In the genomic region with DNA sequence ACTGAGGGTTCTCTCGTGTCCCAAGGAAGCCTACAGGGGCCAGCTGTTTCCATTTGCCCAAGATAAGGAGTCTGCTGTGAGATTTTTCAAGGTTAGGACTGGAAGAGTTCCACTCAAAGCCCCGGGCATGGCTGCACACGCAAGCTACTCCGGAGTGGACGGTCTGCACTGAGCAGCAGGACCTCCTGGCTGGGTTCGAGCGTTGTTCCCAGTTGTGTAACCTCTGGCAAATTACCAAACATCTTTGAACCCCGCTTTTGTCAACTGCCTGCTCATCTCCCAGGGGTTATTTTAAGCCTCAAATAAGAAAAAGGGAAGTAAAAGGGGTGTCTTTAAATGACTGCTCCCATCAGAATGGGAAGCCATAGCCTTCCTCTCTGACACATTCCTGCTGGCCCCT, we compare ENCODE assay signal across 11 mouse cellular contexts. TPM values are rescaled to one million over a fixed set of nuclear protein-coding genes. Genes with fewer than 3 reads are reported as not detected.
DNase-seq lines count a peak whose midpoint lies in the region; ATAC-seq lines count a peak whose summit lies in the region.
"Had no signal": no experiment of that assay in that cellular context is flagged by ENCODE, and none has a peak within 500 bp of the region (broad histone marks: within the 10 kb centered on the region; RNA-seq: fewer than 3 reads in every experiment).

No protein-coding gene starts in this region.

- peaks cover under 1% of the 10 kb centered on the region; the same call in 1 of the 2 replicates for H3K36me3 ChIP-seq in heart, embryonic 15.5 days
- no peaks in the 10 kb centered on the region for H3K36me3 ChIP-seq in liver, embryonic 16.5 days (ENCODE audit: control insufficient read depth, insufficient read depth)
- H3K36me3 ChIP-seq in hindbrain, embryonic 14.5 days (replicated peaks; ENCODE audit: control insufficient read depth, insufficient read depth), result peaks cover 83% of the 10 kb centered on the region

- no peak overlapping the region for H3K4me3 ChIP-seq in heart, embryonic 15.5 days
- H3K4me3 ChIP-seq in liver, embryonic 16.5 days (ENCODE audit: low read depth, low read length), result no peak overlapping the region
- H3K4me3 ChIP-seq in hindbrain, embryonic 14.5 days (replicated peaks; ENCODE audit: low read length), result no peak overlapping the region
- H3K4me3 ChIP-seq: hindbrain, embryonic 13.5 days; myocyte had no signal

- no peak for DNase-seq in heart, postnatal 14 days
- DNase-seq in ovary, adult 18-20 months (ENCODE audit: low spot score), result peak; percentile 60
- no peak for DNase-seq in ovary, postnatal 14 days (ENCODE audit: low spot score)
- no peak for DNase-seq in urinary bladder, postnatal 14 days (ENCODE audit: low spot score)
- DNase-seq in hindbrain, embryonic 14.5 days (ENCODE audit: low spot score), result no peak
- DNase-seq: retina, postnatal 1 day; thymus, adult 18-20 months had no signal

- no peak for ATAC-seq in heart, embryonic 15.5 days (replicated peaks; ENCODE audit: insufficient number of reproducible peaks, insufficient read depth, low FRiP score, low read depth)
- peak; percentile 33; the same call in 1 of the 2 replicates for ATAC-seq in liver, embryonic 16.5 days (ENCODE audit: low read depth)
- ATAC-seq in hindbrain, embryonic 14.5 days (ENCODE audit: low FRiP score), result no peak

- 56% methylated on average over 8 of the region's 8 CpGs for whole genome bisulfite sequencing in heart, embryonic 15.5 days
- WGBS in liver, embryonic 16.5 days (ENCODE audit: insufficient replicate concordance), result 15% methylated on average over 8 of the region's 8 CpGs
- 88% methylated on average over 8 of the region's 8 CpGs for WGBS in hindbrain, embryonic 14.5 days

- H3K27me3 ChIP-seq in heart, embryonic 15.5 days, result no peaks in the 10 kb centered on the region
- no peaks in the 10 kb centered on the region for H3K27me3 ChIP-seq in liver, embryonic 16.5 days (ENCODE audit: control insufficient read depth, insufficient read depth, low read depth, low read length)
- H3K27me3 ChIP-seq in hindbrain, embryonic 14.5 days (ENCODE audit: control insufficient read depth, insufficient read depth, low read length), result no peaks in the 10 kb centered on the region
- H3K27me3 ChIP-seq: hindbrain, embryonic 13.5 days had no signal

- H3K9me3 ChIP-seq in heart, embryonic 15.5 days (replicated peaks), result no peaks in the 10 kb centered on the region
- no peaks in the 10 kb centered on the region for H3K9me3 ChIP-seq in liver, embryonic 16.5 days (replicated peaks; ENCODE audit: control insufficient read depth, low read length)
- H3K9me3 ChIP-seq in hindbrain, embryonic 14.5 days (ENCODE audit: control insufficient read depth, low read length), result no peaks in the 10 kb centered on the region
- H3K9me3 ChIP-seq: hindbrain, embryonic 13.5 days had no signal

- H3K27ac ChIP-seq in heart, embryonic 15.5 days, result 0 out of 2 replicates have a peak overlapping the region, but pooled peaks have one; percentile 10
- peak overlapping the region; percentile 38; the same call in 1 of the 2 replicates for H3K27ac ChIP-seq in liver, embryonic 16.5 days (ENCODE audit: low read length)
- no peak overlapping the region for H3K27ac ChIP-seq in hindbrain, embryonic 14.5 days
- H3K27ac ChIP-seq: hindbrain, embryonic 13.5 days had no signal

- no peak overlapping the region for H3K9ac ChIP-seq in heart, embryonic 15.5 days
- no peak overlapping the region for H3K9ac ChIP-seq in liver, embryonic 16.5 days (ENCODE audit: low read depth, low read length)
- no peak overlapping the region for H3K9ac ChIP-seq in hindbrain, embryonic 14.5 days
- H3K9ac ChIP-seq: hindbrain, embryonic 13.5 days had no signal

- intact Hi-C loops in heart, postnatal 14 days (cut with DNase I), result no loop called here

- H3K4me1 ChIP-seq in heart, embryonic 15.5 days (replicated peaks), result peaks cover 66% of the 10 kb centered on the region
- H3K4me1 ChIP-seq in liver, embryonic 16.5 days (ENCODE audit: control insufficient read depth, low read depth, low read length), result peaks cover 22% of the 10 kb centered on the region
- H3K4me1 ChIP-seq in hindbrain, embryonic 14.5 days (replicated peaks; ENCODE audit: control insufficient read depth, insufficient read depth, low read length), result peaks cover 12% of the 10 kb centered on the region

- no peak overlapping the region for H3K4me2 ChIP-seq in heart, embryonic 15.5 days
- no peak overlapping the region for H3K4me2 ChIP-seq in liver, embryonic 16.5 days (ENCODE audit: low read depth, low read length)
- no peak overlapping the region for H3K4me2 ChIP-seq in hindbrain, embryonic 14.5 days (replicated peaks)
- H3K4me2 ChIP-seq: hindbrain, embryonic 13.5 days had no signal

RNA-seq across cellular contexts. Expression of gene Lrp1, which starts 26.5 kb away (rescaled TPM):
- 31.2 and 43.1 TPM in 2 replicates for polyA plus RNA-seq in heart, embryonic 15.5 days (2015; fragmentation: Nextera tagmentation; extraction: Ambion mirVana)
- total RNA-seq in heart, postnatal 14 days (2021), result 100 to 1,000 TPM in 1 of 2 experiments, 10 to 100 TPM in 1; 85.0 to 105 TPM
- polyA plus RNA-seq in liver, embryonic 16.5 days (2015; fragmentation: Nextera tagmentation; extraction: Ambion mirVana), result 31.9 and 36.3 TPM in 2 replicates
- polyA plus RNA-seq in hindbrain, embryonic 14.5 days (2014; fragmentation: Nextera tagmentation; extraction: Ambion mirVana), result 118 and 119 TPM in 2 replicates

RNA-seq across cellular contexts. Expression of gene Stat6, which starts 48.4 kb away (rescaled TPM):
- 26.2 and 33.5 TPM in 2 replicates for polyA plus RNA-seq in heart, embryonic 15.5 days (2015; fragmentation: Nextera tagmentation; extraction: Ambion mirVana)
- 10 to 100 TPM; 46.9 to 49.9 TPM for total RNA-seq in heart, postnatal 14 days (2021)
- 14.8 and 17.7 TPM in 2 replicates for polyA plus RNA-seq in liver, embryonic 16.5 days (2015; fragmentation: Nextera tagmentation; extraction: Ambion mirVana)
- polyA plus RNA-seq in hindbrain, embryonic 14.5 days (2014; fragmentation: Nextera tagmentation; extraction: Ambion mirVana), result 4.7 and 5.5 TPM in 2 replicates
